Mouse (Mus musculus) embryo, embryonic 9.5 days (tissue): ENCODE measurements around the gene Cdc7.
"Not testable (repeated sequence)": the region's sequence is repeated elsewhere in the genome, so short reads cannot be mapped to it uniquely, and the experiment has no call there.

Experiments
- DNase-seq: peaks from one replicate; pipeline ENCODE4 v3.0.0-alpha.2; 2017; ENCODE audit errors: extremely low spot score

Gene Cdc7

DNA sequence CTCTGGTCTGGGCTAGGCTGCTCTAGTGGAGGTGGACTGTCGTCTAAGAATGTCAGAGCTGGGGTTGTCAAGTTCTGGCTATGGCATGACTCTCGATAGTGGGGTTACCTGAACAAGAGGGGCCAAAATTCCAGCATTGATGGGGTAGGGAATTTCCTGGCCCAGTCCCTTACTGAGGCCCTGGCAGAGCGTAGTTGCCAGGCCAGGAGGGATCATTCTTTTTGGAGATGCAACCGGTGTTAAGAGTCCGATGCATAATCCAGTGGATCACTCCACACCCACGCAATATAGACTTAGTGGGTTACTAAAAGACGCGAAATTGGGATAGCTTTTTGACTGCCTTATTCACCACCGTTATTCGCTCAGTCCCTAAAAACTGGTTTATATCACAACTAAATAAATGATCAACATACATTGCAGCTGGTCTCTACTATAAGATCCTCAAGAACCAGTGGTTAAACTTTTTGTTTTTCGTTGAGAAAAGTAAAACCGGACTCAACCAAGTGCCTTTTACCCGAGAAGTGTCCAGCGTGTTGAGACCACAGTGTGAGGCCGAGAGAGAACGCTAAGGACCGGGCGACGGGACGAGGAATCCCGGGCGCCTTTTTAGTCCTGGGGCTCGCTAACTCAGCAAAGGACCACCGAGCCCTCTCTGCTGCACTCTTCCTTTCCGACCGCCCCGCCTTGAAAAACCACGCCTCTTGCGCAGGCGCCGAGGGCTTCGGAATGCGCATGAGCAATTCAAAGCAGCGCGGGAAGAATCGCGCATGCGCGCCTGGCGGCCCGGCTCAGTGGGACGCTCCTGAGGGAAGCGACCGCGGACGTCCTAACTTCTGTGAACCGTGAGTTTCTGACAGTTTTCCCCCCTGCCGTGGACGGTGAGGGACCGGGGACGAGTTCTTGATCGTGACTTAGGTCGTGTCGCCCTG, at the start of gene Cdc7:
Cdc7 (plus strand) TSS at position 739 of the 929 bp plus-strand sequence.
- peak; percentile 95 for DNase-seq

DNA sequence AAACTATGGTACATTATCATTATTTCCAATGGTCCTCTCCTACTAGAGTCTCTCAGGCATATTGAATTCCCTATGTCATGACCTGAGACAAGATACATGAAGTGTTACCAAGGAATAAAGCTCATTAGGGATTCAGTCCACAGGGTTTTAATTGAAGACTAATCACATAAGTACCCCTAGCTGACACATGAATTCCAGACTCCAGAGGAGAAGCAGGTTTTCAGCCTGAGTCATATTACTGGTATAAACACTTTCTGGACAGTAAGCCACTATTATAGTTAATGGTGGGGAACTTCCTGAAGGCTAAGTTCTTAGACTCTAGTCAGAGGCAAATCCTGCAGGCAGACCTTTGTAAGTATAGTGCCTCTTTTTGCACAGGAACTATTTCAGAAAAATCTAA, 44.8 kb upstream of the Cdc7 start:
- DNase-seq: no peak

DNA sequence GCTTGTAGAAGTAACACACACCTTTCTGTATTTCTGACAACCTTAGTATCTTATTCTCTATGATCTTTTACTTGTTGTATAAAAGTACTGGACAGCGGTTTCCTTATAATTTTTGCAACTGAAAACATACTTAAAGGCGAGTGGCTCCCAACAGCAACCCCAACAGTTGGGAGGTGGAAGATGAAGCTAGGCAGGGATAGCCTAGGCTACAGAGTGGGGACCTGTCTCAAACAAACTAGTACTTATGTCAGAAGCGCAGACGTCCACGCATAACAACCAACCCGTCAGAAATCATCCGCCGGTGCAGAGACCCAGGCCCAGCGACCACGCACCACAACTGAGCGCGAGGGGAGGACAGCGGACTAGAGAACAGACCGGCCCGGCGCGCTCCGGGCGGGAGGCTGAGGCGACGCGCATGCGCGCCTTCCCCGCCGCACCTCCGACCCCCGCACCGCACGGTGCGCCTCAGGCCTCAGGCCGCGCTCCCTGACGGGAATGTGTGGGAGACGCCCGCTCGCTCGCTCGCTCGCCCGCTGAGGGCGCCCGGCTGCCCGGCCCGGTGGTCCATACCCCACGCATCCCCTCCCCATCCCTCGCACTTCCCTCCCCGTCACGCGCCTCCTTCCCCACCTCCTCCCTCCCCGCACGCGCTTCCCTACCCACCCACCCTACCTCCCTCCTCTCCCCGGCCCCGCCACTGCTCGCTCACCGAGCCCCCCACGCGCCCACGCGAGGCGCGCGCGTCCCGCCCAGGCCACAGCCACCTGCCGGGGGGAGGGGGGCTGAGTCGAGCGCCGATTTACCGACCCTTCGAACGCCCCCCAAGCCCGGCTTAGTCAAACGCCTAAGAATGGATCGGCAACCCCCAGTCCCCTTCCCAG, 38.4 kb upstream of the Cdc7 start, which contains the start of gene Hfm1:
Hfm1 (minus strand) TSS at position 834 of the 881 bp plus-strand sequence.
- DNase-seq: peak; percentile 72

DNA sequence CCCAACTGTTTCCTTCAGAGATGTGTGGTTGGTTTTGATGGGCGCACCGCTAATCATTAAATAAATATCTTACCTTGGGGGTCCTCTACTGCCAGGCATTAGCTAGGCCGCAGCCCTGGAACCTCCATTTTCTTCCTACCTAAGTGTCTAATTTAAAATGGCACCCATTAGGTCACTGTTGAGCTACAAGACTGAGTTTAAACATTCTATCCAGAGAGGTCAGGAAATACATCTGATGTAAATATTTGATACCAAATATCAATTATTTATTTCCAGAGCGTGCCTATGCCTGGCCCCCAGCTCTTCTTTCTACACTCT, 37.8 kb upstream of the Cdc7 start:
- DNase-seq: no peak

DNA sequence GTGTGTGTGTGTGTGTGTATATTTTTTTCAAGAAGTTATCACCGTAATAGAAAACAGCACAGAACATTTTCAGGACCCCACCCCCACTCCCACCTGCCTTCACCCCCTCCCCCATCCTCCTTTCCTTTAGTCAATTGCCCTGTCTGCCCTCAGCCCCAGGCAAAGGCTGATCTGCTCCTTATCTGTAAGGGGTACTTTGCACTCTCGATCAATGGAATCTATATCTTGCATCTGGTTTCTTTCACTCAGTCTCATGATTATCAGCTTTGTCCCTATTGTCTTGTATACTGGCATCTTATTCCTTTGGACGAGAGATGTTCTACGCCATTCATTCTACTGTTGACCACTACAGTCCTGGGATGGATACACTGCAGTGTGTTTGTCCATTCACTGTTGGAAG, 36.1 kb upstream of the Cdc7 start:
- no peak for DNase-seq

DNA sequence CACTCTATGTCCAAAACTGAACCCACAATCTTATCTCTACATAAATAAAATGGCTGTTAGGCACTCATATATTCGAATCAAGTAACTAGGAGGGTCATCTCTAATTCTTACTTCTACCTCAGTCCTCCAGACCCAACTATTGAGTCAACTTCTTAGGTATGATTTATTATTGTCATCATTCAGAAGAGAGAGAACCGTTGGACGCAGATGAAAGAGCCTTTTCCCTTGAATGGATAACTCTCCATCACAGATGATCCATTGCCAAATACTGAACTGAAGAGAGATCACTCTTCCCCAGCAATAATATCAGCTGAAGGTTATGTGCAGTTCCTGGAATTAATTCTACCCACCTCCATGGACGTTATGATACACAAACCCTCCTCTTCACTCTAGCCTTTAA, 17.8 kb upstream of the Cdc7 start:
- DNase-seq: no peak

DNA sequence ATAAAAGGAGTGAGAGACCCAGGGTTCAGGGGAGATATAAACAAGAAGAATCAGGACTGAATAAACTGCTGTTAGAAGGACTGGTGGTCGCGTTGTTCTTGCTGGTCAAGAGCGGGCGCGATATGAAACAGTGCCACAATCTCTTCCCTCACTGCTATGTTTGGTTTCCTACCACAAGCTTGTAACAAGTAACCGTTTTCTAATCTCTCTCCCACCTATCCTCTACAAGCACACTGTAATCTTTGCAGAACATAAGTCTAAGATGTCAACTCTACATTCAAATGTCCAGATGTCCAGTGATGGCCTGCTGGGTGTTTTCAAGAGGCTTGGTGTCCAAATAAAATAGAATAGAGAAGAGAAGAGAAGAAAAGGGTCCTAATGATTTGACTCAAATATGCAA, 15.4 kb upstream of the Cdc7 start:
- no peak for DNase-seq

DNA sequence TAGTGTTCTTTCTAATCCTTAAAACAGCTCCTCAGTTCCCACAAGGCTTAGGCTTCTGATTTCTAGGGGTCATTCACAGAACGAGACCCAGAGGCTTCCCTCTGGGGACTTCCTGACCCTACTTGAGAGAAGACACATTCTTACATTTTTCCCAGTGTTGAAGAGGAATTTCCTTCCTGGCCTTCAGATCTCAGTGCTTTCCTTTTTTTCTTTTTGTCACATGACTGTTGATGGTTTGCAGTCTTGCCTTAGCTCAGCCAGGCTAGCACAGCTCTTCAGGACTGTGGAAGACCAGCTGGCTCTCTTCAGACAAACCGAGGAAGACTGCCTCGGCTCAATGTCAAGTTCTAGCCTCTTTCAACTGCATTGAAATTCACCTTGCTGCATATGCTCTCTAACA, 7.7 kb upstream of the Cdc7 start:
- DNase-seq: no peak

DNA sequence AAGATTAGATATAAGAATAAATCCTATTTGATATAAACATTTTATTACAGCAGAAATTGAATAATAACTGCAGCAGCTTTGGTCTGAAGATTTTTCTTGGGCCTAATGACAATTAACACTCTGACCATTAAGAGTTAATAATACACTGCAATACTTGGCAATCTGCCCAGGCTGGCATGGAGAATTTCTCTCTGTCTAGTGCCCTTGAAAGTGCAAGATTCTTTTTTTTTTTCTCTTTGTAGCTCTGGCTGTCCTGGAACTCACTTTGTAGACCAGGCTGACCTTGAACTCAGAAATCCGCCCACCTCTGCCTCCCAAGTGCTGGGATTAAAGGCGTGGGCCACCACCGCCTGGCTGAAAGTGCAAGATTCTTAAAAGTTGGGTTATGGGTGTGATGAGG, 5.1 kb upstream of the Cdc7 start:
- DNase-seq: no peak

DNA sequence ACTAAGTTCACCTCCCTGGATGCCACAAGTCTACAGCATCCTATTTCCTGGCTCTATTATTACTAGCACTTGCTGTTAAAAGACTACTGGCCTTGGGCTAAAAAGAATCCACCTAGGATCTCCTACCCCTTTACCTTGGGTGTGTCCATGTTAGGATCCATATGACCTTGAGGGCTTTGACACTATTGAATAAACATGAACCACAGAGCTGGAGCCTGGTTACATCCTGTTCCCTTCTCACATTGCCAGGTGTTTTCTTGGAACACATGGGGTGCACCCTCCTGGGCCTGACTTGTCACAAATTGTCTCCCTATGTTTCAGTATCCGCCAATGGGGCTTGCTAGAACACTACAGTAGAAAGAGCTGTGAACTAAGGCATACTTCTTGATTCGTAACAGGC, 3.7 kb upstream of the Cdc7 start:
- DNase-seq: no peak

DNA sequence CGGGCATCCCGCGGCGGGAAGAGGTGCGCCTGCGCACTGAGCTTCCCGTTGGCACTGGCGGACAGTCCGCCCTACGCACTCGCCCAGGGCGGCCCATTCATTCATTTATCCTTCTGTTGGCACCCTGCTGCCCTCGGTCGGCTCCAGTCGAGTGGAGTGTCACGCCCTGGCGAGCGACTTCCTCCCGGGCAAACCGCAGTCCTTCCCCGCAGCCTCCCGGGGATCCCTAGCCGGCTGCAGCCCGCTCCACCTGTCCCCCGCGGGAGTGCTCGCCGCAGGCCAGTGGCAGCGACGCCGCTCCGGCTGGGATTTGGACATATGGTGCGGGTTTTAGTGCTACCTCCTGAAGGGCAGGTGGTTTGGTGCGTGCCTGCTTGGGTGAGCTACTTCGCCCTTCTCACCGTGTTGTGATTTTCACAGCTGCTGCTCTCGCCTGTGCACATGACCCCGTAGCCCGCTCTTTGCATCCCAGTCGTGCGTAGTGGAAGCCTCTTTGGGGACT, 442 bp downstream of the Cdc7 start:
- no peak for DNase-seq

DNA sequence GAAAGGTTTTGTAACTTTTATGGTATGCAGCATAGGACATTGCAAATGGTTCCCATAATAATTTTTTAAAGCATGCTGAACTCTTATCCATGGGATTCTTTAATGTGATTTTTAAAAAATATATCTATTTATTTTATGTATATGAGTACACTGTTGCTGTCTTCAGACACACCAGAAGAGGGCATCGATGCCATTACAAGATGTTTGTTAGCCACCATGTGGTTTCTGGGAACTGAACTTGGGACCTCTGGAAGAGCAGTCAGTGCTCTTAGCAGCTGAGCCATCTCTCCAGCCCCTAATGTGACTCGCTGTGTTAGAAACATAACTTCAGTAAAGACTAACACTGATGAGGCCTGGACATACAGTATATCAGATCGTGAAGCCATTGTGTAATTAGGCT, 2.3 kb downstream of the Cdc7 start:
- no peak for DNase-seq

DNA sequence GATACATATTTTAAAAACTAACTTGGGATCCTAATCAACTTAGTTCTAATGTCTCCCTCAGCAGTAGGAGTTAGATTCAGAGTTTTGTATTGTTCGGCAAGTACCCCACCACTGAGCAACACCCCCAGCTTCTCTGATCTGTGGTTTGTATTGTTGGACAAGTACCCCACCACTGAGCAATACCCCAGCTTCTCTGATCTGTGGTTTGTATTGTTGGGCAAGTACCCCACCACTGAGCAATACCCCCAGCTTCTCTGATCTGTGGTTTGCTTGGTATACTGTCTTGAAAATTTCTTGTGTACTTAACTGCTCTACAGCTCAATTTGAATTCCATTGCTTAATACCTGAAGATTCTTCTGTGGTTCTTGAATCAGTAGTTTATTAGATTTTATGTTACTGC, 3.5 kb downstream of the Cdc7 start:
- no peak for DNase-seq

DNA sequence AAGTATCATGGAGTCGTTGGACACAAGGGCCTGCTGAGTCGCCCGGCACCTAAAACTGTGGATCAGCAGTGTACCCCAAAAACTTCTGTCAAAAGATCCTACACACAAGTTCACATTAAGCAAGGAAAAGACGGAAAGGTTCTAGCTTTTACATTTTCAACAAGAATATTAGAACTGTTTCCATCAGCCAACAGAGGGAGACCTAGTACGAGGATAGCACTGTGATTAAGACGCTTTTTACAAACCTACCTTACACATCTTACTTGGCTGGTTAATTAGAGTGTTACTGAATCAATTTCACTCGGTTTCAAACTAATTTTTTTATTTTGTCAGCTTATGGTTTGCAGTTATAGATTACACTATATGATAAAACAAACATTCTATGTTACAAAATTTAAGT, 9.8 kb downstream of the Cdc7 start:
- no peak for DNase-seq

DNA sequence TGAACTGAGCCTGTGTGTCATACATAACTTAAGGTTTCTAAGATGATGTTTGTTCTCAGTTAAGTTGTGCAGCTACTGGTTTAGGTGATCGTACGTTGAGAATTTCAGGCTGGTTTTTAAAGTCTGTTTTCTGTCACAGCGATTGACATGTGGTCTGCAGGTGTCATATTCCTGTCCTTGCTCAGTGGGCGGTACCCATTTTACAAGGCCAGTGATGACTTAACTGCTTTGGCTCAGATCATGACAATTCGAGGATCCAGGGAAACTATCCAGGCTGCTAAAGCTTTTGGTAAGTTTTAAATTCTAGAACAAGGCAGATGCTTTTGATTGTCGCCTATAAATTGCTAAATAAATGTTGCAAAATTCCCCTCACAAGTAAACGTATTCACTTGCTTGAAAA, 15.0 kb downstream of the Cdc7 start:
- no peak for DNase-seq

DNA sequence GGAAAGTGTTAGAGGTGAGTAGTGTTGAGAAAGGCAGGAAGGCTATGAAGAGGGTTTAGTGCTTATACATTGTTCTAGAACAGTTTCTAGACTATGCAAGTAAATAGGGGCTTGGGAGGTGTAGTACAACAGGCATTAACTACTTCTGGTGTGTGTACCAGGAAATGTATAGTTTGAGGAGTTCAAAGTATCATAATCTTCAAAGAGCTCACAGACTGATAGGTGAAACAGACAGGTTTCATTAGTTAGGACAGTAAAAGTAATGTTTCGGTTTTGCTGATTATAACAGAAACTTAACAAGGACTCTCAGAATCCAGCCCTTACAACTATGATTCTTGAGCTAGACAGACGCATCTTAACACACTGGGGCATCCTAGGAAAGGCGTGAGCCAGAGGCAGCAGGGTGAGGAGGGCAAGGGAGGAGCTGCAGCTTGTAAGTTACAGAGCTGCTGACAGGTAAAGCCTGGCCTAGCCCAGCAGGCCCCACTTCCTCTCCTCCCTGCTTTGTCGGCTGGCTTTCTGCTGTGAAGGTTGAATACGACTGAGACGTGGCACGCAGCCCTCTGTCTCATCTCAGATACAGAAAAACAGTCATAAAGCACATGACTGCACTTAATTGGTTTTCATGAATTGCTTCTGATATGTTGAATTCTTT, 18.3 kb downstream of the Cdc7 start:
- no peak for DNase-seq

DNA sequence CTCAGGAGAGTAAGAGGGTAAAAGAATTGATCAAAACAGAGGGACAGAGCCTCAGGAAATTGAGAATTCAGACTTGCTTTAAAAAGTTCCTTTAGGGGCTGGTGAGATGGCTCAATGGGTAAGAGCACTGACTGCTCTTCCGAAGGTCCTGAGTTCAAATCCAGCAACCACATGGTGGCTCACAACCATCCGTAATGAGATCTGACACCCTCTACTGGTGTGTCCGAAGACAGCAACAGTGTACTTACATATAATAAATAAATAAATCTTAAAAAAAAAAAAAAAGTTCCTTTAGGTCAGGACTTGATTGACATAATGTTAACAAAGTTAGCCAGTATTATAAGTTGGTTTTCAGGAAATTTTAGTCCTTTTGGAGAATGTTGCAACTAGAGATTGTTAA, 20.8 kb downstream of the Cdc7 start:
- DNase-seq: not testable (repeated sequence)

DNA sequence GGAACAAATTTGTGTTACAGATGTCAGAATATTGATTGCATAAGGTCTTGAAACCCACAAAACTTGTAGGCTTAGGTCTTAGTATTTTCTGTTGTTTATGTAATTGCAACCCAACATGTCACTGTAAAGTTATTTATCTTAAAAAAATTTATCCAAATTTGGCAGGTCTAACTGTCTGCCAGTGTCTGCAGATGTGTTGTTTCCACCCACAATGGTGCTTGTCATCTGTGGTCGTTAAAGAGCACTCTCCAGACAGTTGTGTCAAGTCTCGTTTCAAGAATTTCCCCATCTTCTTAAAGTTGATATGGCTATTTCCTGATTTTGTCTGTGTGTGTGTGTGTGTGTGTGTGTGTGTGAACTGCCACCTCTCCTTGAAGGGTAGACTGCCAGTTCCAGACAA, 21.5 kb downstream of the Cdc7 start:
- no peak for DNase-seq

DNA sequence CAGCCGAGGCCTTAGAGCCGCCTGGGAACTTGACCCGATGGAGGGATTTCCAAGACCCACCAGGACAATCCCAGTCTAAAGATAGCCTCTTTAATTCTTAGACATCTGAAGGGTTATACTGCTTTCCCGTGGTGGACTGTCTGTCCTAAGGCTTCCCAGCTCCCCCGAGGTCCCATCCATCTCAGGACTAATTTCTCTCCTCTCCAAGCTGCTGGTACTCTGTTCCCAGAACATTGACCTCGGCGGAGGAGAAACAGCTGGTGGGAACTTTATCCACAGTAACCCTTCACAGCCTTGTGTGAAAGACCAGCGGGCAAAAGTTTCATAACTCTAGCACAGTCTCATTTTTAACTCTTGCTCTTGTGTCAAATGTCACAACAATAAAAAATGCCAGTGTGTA, 25.1 kb downstream of the Cdc7 start:
- DNase-seq: no peak

DNA sequence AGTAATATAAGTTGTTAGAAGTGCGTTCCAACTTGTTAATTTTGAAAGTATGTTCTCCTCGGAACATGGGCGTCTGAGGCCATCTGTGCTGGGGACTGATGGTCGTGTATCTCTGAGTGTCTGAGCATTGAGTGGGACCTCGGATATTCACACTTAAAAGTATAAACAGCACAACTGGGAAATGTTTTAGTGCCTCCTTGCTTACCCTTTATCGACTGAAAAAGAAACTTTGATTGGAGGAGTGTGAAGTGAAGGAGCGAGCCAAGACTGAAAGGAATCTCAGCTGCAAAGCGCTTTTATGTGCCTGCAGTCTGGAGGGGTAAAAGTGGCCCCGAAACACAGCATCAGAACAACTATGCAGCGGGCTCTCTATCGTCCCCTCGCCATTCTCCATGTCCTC, 25.7 kb downstream of the Cdc7 start:
- no peak for DNase-seq

DNA sequence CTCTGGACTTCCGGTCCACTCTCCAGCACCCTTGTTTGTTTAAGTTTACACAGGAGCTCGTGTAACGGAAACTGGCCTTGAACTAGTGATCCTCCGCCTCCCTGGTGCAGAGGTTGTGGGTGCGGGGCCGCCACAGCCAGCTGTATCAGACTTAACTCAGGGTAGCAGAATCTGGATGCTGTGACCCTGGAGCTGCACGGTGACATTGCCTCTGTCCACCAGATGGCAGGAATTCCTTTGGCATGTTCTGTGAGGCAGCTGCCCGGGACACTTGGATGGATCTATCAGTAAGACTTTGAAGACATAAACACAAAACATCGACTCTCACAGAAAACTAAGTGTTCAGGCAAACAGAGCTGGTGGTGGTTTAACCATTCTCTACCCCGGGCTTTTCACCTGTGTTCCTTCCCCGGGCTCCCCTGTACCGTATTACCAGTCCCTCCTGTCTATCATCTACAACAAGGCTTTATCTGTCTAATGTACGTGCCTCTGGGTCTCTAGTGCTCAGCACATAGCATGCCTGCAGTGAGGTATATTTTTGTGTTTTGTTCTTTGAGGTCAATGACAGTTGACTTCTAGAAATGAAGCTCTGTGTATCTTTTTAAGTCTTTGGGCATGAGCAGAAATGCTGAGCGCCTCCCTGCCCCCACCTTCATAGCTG, 26.6 kb downstream of the Cdc7 start:
- peak; percentile 62 for DNase-seq
